8 mouse cellular contexts compared by ENCODE assay signal in genomic region chr5:22745885-22746532, GRCm38 (mm10). TPM values are rescaled to one million over a fixed set of nuclear protein-coding genes. Genes with fewer than 3 reads are reported as not detected.
A peak's percentile ranks its signal among the peaks of the same experiment; 100 is the strongest.
DNase-seq lines count a peak whose midpoint lies in the region; ATAC-seq and TF ChIP-seq lines count a peak whose summit lies in the region.

Lhfpl3 (plus strand) TSS chr5:22746059.

- TF ChIP-seq CTCF in cortical plate, adult 2 months (IDR thresholded peaks at IDR 0.05; ENCODE audit: extremely low read depth, insufficient read depth, low read length) = no peak

- no peak within 1 kb of the TSS for H3K27ac ChIP-seq in ES-E14 (ENCODE audit: insufficient read depth, low read depth, low read length, poor library complexity, severe bottlenecking)
- H3K27ac ChIP-seq in cortical plate, adult 2 months (ENCODE audit: insufficient read depth, low read length) = no peak within 1 kb of the TSS
- H3K27ac ChIP-seq in heart, embryonic 13.5 days (replicated peaks) = no peak within 1 kb of the TSS
- H3K27ac ChIP-seq in midbrain, embryonic 13.5 days = peak within 1 kb of the TSS; percentile 15; the same call in 1 of the 2 replicates

- DNase-seq in CD4-positive, CD25-positive, alpha-beta regulatory T cell, adult 2 months (ENCODE audit: low read depth, low spot score) = peak; percentile 1
- DNase-seq in ES-E14 (ENCODE audit: low read depth, low spot score) = no peak
- peak; percentile 30 to 48 for DNase-seq in layer of hippocampus, postnatal 36 days
- peak; percentile 4 for DNase-seq in thymus, postnatal 0 days (ENCODE audit: low spot score)

- H3K9me3 ChIP-seq in ES-E14 (ENCODE audit: control insufficient read depth, insufficient read depth, low read depth, low read length) = no peaks in the 10 kb centered on the region
- H3K9me3 ChIP-seq in heart, embryonic 13.5 days = no peaks in the 10 kb centered on the region
- no peaks in the 10 kb centered on the region for H3K9me3 ChIP-seq in midbrain, embryonic 13.5 days

- H3K4me3 ChIP-seq in ES-E14 (ENCODE audit: insufficient read depth in 1 of 2, low read depth in 1 of 2, low read length in 2 of 2, poor library complexity in 1 of 2, severe bottlenecking in 1 of 2) = peak within 1 kb of the TSS; percentile 63 to 78
- peak within 1 kb of the TSS; percentile 57 for H3K4me3 ChIP-seq in cortical plate, adult 2 months (ENCODE audit: insufficient read depth, low read length)
- peak within 1 kb of the TSS; percentile 58 for H3K4me3 ChIP-seq in heart, embryonic 13.5 days
- H3K4me3 ChIP-seq in midbrain, embryonic 13.5 days (replicated peaks) = peak within 1 kb of the TSS; percentile 66

- WGBS in heart, embryonic 13.5 days = under 1% methylated on average over 53 of the region's 53 CpGs
- WGBS in midbrain, embryonic 13.5 days = under 1% methylated on average over 49 of the region's 53 CpGs

- TF ChIP-seq POLR2A in cortical plate, adult 2 months (IDR thresholded peaks at IDR 0.05; ENCODE audit: extremely low read depth, insufficient read depth, low read length) = no peak

- H3K27me3 ChIP-seq in heart, embryonic 13.5 days (replicated peaks) = peaks cover 66% of the 10 kb centered on the region
- peaks cover 17% of the 10 kb centered on the region for H3K27me3 ChIP-seq in midbrain, embryonic 13.5 days

- no peaks in the 10 kb centered on the region for H3K36me3 ChIP-seq in ES-E14 (ENCODE audit: control insufficient read depth, insufficient read depth, low read length, poor library complexity, severe bottlenecking)
- no peaks in the 10 kb centered on the region for H3K36me3 ChIP-seq in heart, embryonic 13.5 days
- H3K36me3 ChIP-seq in midbrain, embryonic 13.5 days = no peaks in the 10 kb centered on the region

- H3K9ac ChIP-seq in ES-E14 (ENCODE audit: insufficient read depth, low read depth, low read length, poor library complexity, severe bottlenecking) = peak within 1 kb of the TSS; percentile 31; the same call in 1 of the 2 replicates
- peak within 1 kb of the TSS; percentile 67 for H3K9ac ChIP-seq in heart, embryonic 13.5 days
- H3K9ac ChIP-seq in midbrain, embryonic 13.5 days (replicated peaks) = peak within 1 kb of the TSS; percentile 73

- peak within 1 kb of the TSS; percentile 84 for H3K4me2 ChIP-seq in heart, embryonic 13.5 days
- H3K4me2 ChIP-seq in midbrain, embryonic 13.5 days (replicated peaks) = peak within 1 kb of the TSS; percentile 72

- in situ Hi-C loops in ES-E14 (cut with MboI; ENCODE audit: low sequenced_read_pairs in 2 of 2, unreplicated experiment in 2 of 2) = no loop called here

- no peak for ATAC-seq in CD4-positive, CD25-positive, alpha-beta regulatory T cell, adult 4 months
- no peak for ATAC-seq in heart, embryonic 13.5 days (ENCODE audit: extremely low read depth, insufficient number of reproducible peaks, low FRiP score, low TSS enrichment)
- peak; percentile 94 for ATAC-seq in midbrain, embryonic 13.5 days

- peaks cover 0 to 3% of the 10 kb centered on the region in 2 experiments; a peak in 2 of 4 replicates for H3K4me1 ChIP-seq in ES-E14 (ENCODE audit: control insufficient read depth in 2 of 2, insufficient read depth in 2 of 2, low read length in 2 of 2, poor library complexity in 1 of 2)
- H3K4me1 ChIP-seq in cortical plate, adult 2 months (ENCODE audit: control insufficient read depth, insufficient read depth, low read length) = no peaks in the 10 kb centered on the region
- peaks cover 19% of the 10 kb centered on the region for H3K4me1 ChIP-seq in heart, embryonic 13.5 days
- peaks cover 13% of the 10 kb centered on the region for H3K4me1 ChIP-seq in midbrain, embryonic 13.5 days (replicated peaks)

TF ChIP-seq in ES-E14, 5 proteins besides CTCF, POLR2A, EP300 and RAD21:
- TF ChIP-seq CHD2 (IDR thresholded peaks at IDR 0.05; ENCODE audit: low read depth, low read length) = no peak
- no peak for TF ChIP-seq HCFC1 (IDR thresholded peaks at IDR 0.05; ENCODE audit: borderline replicate concordance, insufficient read depth, low read length)
- no peak for TF ChIP-seq ZNF384 (IDR thresholded peaks at IDR 0.05; ENCODE audit: low read depth, low read length)
- no peak for TF ChIP-seq ZC3H11A (IDR thresholded peaks at IDR 0.05; ENCODE audit: borderline replicate concordance, low read depth, low read length)
- no peak for TF ChIP-seq MAFK (IDR thresholded peaks at IDR 0.05; ENCODE audit: insufficient read depth, low read depth, low read length)

RNA-seq across cellular contexts. Expression of gene Lhfpl3, which starts in this region (rescaled TPM):
- polyA plus RNA-seq in CD4-positive, CD25-positive, alpha-beta regulatory T cell, adult 4 months (2017; shearing (Covaris generic)) = under 1 TPM in 1 of 2 experiments, not detected in 1; 0.30 TPM
- total RNA-seq in ES-E14 (2012; rRNA removed) = not detected in 2 replicates
- polyA plus RNA-seq in cortical plate, adult 2 months (2012; rRNA removed) = 17.8 and 18.8 TPM in 2 replicates
- 0.15 TPM in 1 of 2 replicates, not detected in the other for polyA plus RNA-seq in heart, embryonic 13.5 days (2015; fragmentation: Nextera tagmentation; extraction: Ambion mirVana)
- total RNA-seq in layer of hippocampus, postnatal 36 days (2021) = 10 to 100 TPM; 13.1 to 13.3 TPM
- polyA plus RNA-seq in midbrain, embryonic 13.5 days (2015; fragmentation: Nextera tagmentation; extraction: Ambion mirVana) = 5.3 and 5.4 TPM in 2 replicates
- polyA plus RNA-seq in thymus, postnatal 0 days (2015; fragmentation: Nextera tagmentation; extraction: Ambion mirVana) = 0.13 TPM in 1 of 2 replicates, not detected in the other

Comparison
In these comparisons a context has a peak if more than half of its experiments do, and no peak if none do; other contexts are left out.
1. RNA of gene Lhfpl3 (total RNA-seq): 13.1 to 13.3 TPM in layer of hippocampus, postnatal 36 days; not detected in ES-E14; every median in the first group is over 10 times any median in the second.
2. Peak in DNase-seq in thymus, postnatal 0 days; RNA of the gene not detected or under 1 TPM.
3. Peak in every context shown above with its lines, with median percentiles within 50 percentile points of each other: H3K4me3 ChIP-seq and H3K9ac ChIP-seq.